Mouse (Mus musculus) forebrain, embryonic 13.5 days (tissue): ENCODE measurements around the gene Ppox. TPM values are rescaled to one million over a fixed set of nuclear protein-coding genes. Genes with fewer than 3 reads are reported as not detected.
"Not testable (repeated sequence)": the region's sequence is repeated elsewhere in the genome, so short reads cannot be mapped to it uniquely, and the experiment has no call there.

Experiments
- ATAC-seq: fragments of 200-750 bp; cut with Nextera tagmentation; 2 replicates; pipeline ENCODE4 v1.8.0; 2017
- H3K27ac ChIP-seq: fragments of 300-500 bp; sonication (generic); 2 replicates; pipeline ENCODE4 v1.5.1; 2015; ENCODE audit warnings: inconsistent platforms, mild to moderate bottlenecking, moderate library complexity
- H3K27me3 ChIP-seq: fragments of 300-500 bp; sonication (generic); 2 replicates; pipeline ENCODE4 v1.6.1; 2015; ENCODE audit warnings: mild to moderate bottlenecking, inconsistent platforms
- H3K36me3 ChIP-seq: fragments of 300-500 bp; sonication (generic); 2 replicates; pipeline ENCODE4 v1.6.1; 2015; ENCODE audit warnings: mild to moderate bottlenecking, inconsistent platforms; ENCODE audit not compliant: poor library complexity, severe bottlenecking
- H3K4me1 ChIP-seq: fragments of 300-500 bp; sonication (generic); 2 replicates; pipeline ENCODE4 v1.6.1; 2015; ENCODE audit warnings: inconsistent platforms
- H3K4me2 ChIP-seq: fragments of 300-500 bp; sonication (generic); 2 replicates; pipeline ENCODE4 v1.6.1; 2015; ENCODE audit warnings: inconsistent platforms, mild to moderate bottlenecking, moderate library complexity
- H3K4me3 ChIP-seq: fragments of 300-500 bp; sonication (generic); 2 replicates; pipeline ENCODE4 v1.5.1; 2015; ENCODE audit warnings: mild to moderate bottlenecking, inconsistent platforms
- H3K9ac ChIP-seq: fragments of 300-500 bp; sonication (generic); 2 replicates; pipeline ENCODE4 v1.6.1; 2015; ENCODE audit warnings: mild to moderate bottlenecking, inconsistent platforms
- H3K9me3 ChIP-seq: fragments of 300-500 bp; sonication (generic); replicated peaks from 2 replicates; pipeline ENCODE4 v1.6.1; 2016; ENCODE audit warnings: inconsistent platforms
- WGBS: fragments of 180-500 bp; shearing (Covaris S2); methylation state at CpG from one replicate; pipeline ENCODE4 v1.1.7; 2015; 5-methylcytosine and 5-hydroxymethylcytosine counted together
- polyA plus RNA-seq: library from polyadenylated mRNA; unstranded; fragments of >200 nt; fragmentation: Nextera tagmentation; extraction: Ambion mirVana; gene quantifications from 2 replicates; pipeline ENCODE4 v1.2.1, GENCODE M21; 2015

Ppox gene
- polyA plus RNA-seq, 1 experiment from 2014 or later: 51.0 TPM

- Histone ChIP-seq H3K27ac (peak overlapping the region; percentile 55), H3K36me3 (peaks cover 27% of the 10 kb centered on the region), H3K4me2 (peak overlapping the region; percentile 73), H3K4me1 (peaks cover 58% of the 10 kb centered on the region), H3K27me3 (no peaks in the 10 kb centered on the region), H3K9ac (peak overlapping the region; percentile 38), H3K9me3 (no peaks in the 10 kb centered on the region), H3K4me3 (peak overlapping the region; percentile 75)
- peak; percentile 2; the same call in 1 of the 2 replicates for ATAC-seq
- WGBS: 17% methylated on average over 13 of the region's 13 CpGs
Measured at GRCm38 (mm10) chr1:171247453-171247841, 33.5 kb downstream of the Ppox start.

GRCm38 (mm10) chr1:171246709-171247452 is 34.1 kb downstream of the Ppox start:
- Histone ChIP-seq H3K4me3 (peak overlapping the region; percentile 75), H3K4me1 (peaks cover 53% of the 10 kb centered on the region), H3K27me3 (no peaks in the 10 kb centered on the region), H3K9me3 (no peaks in the 10 kb centered on the region), H3K36me3 (peaks cover 31% of the 10 kb centered on the region), H3K9ac (peak overlapping the region; percentile 87), H3K27ac (peak overlapping the region; percentile 62), H3K4me2 (peak overlapping the region; percentile 73)
- under 1% methylated on average over 41 of the region's 41 CpGs for WGBS
- peak; percentile 93 for ATAC-seq

GRCm38 (mm10) chr1:171245353-171245752 is 35.6 kb downstream of the Ppox start:
- Histone ChIP-seq H3K4me2 (no peak overlapping the region; the same call in 1 of the 2 replicates), H3K4me1 (peaks cover 37% of the 10 kb centered on the region), H3K27me3 (no peaks in the 10 kb centered on the region), H3K36me3 (peaks cover 47% of the 10 kb centered on the region), H3K9ac (no peak overlapping the region), H3K9me3 (no peaks in the 10 kb centered on the region), H3K4me3 (no peak overlapping the region), H3K27ac (no peak overlapping the region)
- ATAC-seq: no peak
- 96% methylated on average over 8 of the region's 8 CpGs for WGBS

- ATAC-seq, H3K4me2 ChIP-seq, H3K4me3 ChIP-seq, H3K27me3 ChIP-seq, H3K9ac ChIP-seq, H3K27ac ChIP-seq, H3K9me3 ChIP-seq: not testable (repeated sequence)
- Histone ChIP-seq H3K36me3 (peaks cover 81% of the 10 kb centered on the region), H3K4me1 (peaks cover 12% of the 10 kb centered on the region)
- 80% methylated on average over 12 of the region's 12 CpGs for WGBS
Measured at GRCm38 (mm10) chr1:171241952-171242351, 39.0 kb downstream of the Ppox start.

- H3K4me1 ChIP-seq: peaks cover 6% of the 10 kb centered on the region
- WGBS: 94% methylated on average over 10 of the region's 10 CpGs
- no peaks in the 10 kb centered on the region for H3K27me3 ChIP-seq
- peak overlapping the region; percentile 16; the same call in 1 of the 2 replicates for H3K9ac ChIP-seq
- ATAC-seq: no peak
- H3K4me3 ChIP-seq: no peak overlapping the region
- H3K4me2 ChIP-seq: no peak overlapping the region
- H3K36me3 ChIP-seq: peaks cover 90% of the 10 kb centered on the region
- H3K27ac ChIP-seq: no peak overlapping the region
- H3K9me3 ChIP-seq: no peaks in the 10 kb centered on the region
Measured at GRCm38 (mm10) chr1:171240911-171241310, 40.1 kb downstream of the Ppox start.

- Histone ChIP-seq H3K4me3 (no peak overlapping the region), H3K36me3 (peaks cover 94% of the 10 kb centered on the region), H3K27ac (no peak overlapping the region), H3K9ac (peak overlapping the region; percentile 16; the same call in 1 of the 2 replicates), H3K4me1 (no peaks in the 10 kb centered on the region), H3K4me2 (no peak overlapping the region), H3K27me3 (no peaks in the 10 kb centered on the region), H3K9me3 (no peaks in the 10 kb centered on the region)
- WGBS: 83% methylated on average over 15 of the region's 15 CpGs
- no peak for ATAC-seq
Measured at GRCm38 (mm10) chr1:171239992-171240744, 40.8 kb downstream of the Ppox start.

GRCm38 (mm10) chr1:171238463-171238862 is 42.5 kb downstream of the Ppox start:
- Histone ChIP-seq H3K36me3 (peaks cover 98% of the 10 kb centered on the region), H3K4me3 (no peak overlapping the region), H3K27ac (no peak overlapping the region), H3K27me3 (no peaks in the 10 kb centered on the region), H3K9me3 (no peaks in the 10 kb centered on the region), H3K4me1 (no peaks in the 10 kb centered on the region), H3K4me2 (no peak overlapping the region), H3K9ac (no peak overlapping the region)
- WGBS: 72% methylated on average over 14 of the region's 14 CpGs
- no peak for ATAC-seq

- Histone ChIP-seq H3K4me3 (no peak overlapping the region), H3K27me3 (no peaks in the 10 kb centered on the region), H3K36me3 (peaks cover 91% of the 10 kb centered on the region), H3K27ac (no peak overlapping the region), H3K9ac (no peak overlapping the region), H3K9me3 (no peaks in the 10 kb centered on the region), H3K4me2 (no peak overlapping the region), H3K4me1 (no peaks in the 10 kb centered on the region)
- WGBS: 80% methylated on average over 6 of the region's 6 CpGs
- no peak for ATAC-seq
Measured at GRCm38 (mm10) chr1:171237438-171237837, 43.5 kb downstream of the Ppox start.

GRCm38 (mm10) chr1:171235791-171236190 is 45.2 kb downstream of the Ppox start:
- Histone ChIP-seq H3K27ac (no peak overlapping the region), H3K9ac (no peak overlapping the region), H3K9me3 (no peaks in the 10 kb centered on the region), H3K4me1 (no peaks in the 10 kb centered on the region), H3K4me2 (no peak overlapping the region), H3K4me3 (no peak overlapping the region), H3K27me3 (no peaks in the 10 kb centered on the region), H3K36me3 (peaks cover 76% of the 10 kb centered on the region)
- 90% methylated on average over 4 of the region's 4 CpGs for WGBS
- no peak for ATAC-seq

GRCm38 (mm10) chr1:171234538-171234937 is 46.4 kb downstream of the Ppox start:
- no peak overlapping the region for H3K27ac ChIP-seq
- WGBS: 94% methylated on average over 4 of the region's 4 CpGs
- H3K36me3 ChIP-seq: peaks cover 63% of the 10 kb centered on the region
- H3K9ac ChIP-seq: no peak overlapping the region
- H3K4me2 ChIP-seq: no peak overlapping the region
- H3K9me3 ChIP-seq: no peaks in the 10 kb centered on the region
- no peaks in the 10 kb centered on the region for H3K27me3 ChIP-seq
- H3K4me3 ChIP-seq: no peak overlapping the region
- no peak for ATAC-seq
- H3K4me1 ChIP-seq: no peaks in the 10 kb centered on the region

- no peak for ATAC-seq
- H3K36me3 ChIP-seq: peaks cover 59% of the 10 kb centered on the region
- H3K9ac ChIP-seq: no peak within 1 kb of the TSS
- H3K27me3 ChIP-seq: no peaks in the 10 kb centered on the region
- H3K9me3 ChIP-seq: no peaks in the 10 kb centered on the region
- H3K4me1 ChIP-seq: no peaks in the 10 kb centered on the region
- no peak within 1 kb of the TSS for H3K4me3 ChIP-seq
- no peak within 1 kb of the TSS for H3K27ac ChIP-seq
- WGBS: 94% methylated on average over 14 of the region's 14 CpGs
- no peak within 1 kb of the TSS for H3K4me2 ChIP-seq
Measured at GRCm38 (mm10) chr1:171234126-171234525, 46.9 kb downstream of the Ppox start, which contains the start of gene Fcer1g. Gene Fcer1g, minus strand, starts transcription at chr1:171234365.
